Mouse (Mus musculus): ENCODE measurements around the gene Pakap.

GRCm38 (mm10) chr4:57686736-57687135 lies 118.8 kb downstream of the Pakap start:
- TF ChIP-seq CTCF (IDR thresholded peaks at IDR 0.05; ENCODE audit: borderline replicate concordance, insufficient read depth, low read length) (no peak), POLR2A (IDR thresholded peaks at IDR 0.05; ENCODE audit: low read depth, low read length) (no peak)
